Mouse (Mus musculus) spleen, adult 18-20 months (tissue): Measurements from ENCODE around the gene Golph3.
A peak's percentile ranks its signal among the peaks of the same experiment; 100 is the strongest.
"Not testable (repeated sequence)": the region's sequence is repeated elsewhere in the genome, so short reads cannot be mapped to it uniquely, and the experiment has no call there.

ENCODE experiments used
- DNase-seq, 2 experiments: peaks; one replicate each; pipeline ENCODE4 v3.0.0; 2022; ENCODE audit warnings: mixed read lengths in 2 of 2

Gene Golph3

GRCm38 (mm10) chr15:12360519-12361212 lies 39.4 kb downstream of the Golph3 start:
- no peak for DNase-seq

GRCm38 (mm10) chr15:12362001-12362700 lies 40.9 kb downstream of the Golph3 start:
- DNase-seq = no peak

GRCm38 (mm10) chr15:12362701-12363040 lies 41.4 kb downstream of the Golph3 start:
- DNase-seq = no peak

GRCm38 (mm10) chr15:12364096-12364495 lies 42.8 kb downstream of the Golph3 start:
- no peak for DNase-seq

GRCm38 (mm10) chr15:12365416-12366071 lies 44.3 kb downstream of the Golph3 start:
- no peak for DNase-seq

GRCm38 (mm10) chr15:12366072-12366469 lies 44.8 kb downstream of the Golph3 start:
- no peak for DNase-seq

- not testable (repeated sequence) for DNase-seq
Observed at GRCm38 (mm10) chr15:12366580-12367305, 45.5 kb downstream of the Golph3 start.

GRCm38 (mm10) chr15:12367306-12368080 lies 46.2 kb downstream of the Golph3 start:
- no peak for DNase-seq

- DNase-seq = no peak
Observed at GRCm38 (mm10) chr15:12368357-12368756, 47.1 kb downstream of the Golph3 start.

GRCm38 (mm10) chr15:12368850-12369249 lies 47.6 kb downstream of the Golph3 start:
- no peak for DNase-seq

GRCm38 (mm10) chr15:12370096-12370495 lies 48.8 kb downstream of the Golph3 start:
- no peak for DNase-seq

- DNase-seq = peak in 1 of 2 experiments; percentile 63
Observed at GRCm38 (mm10) chr15:12371183-12371582, 49.9 kb downstream of the Golph3 start.

- no peak for DNase-seq
Observed at GRCm38 (mm10) chr15:12373496-12373895, 52.2 kb downstream of the Golph3 start.

- no peak for DNase-seq
Observed at GRCm38 (mm10) chr15:12373918-12374317, 52.7 kb downstream of the Golph3 start.

GRCm38 (mm10) chr15:12374916-12375315 lies 53.7 kb downstream of the Golph3 start:
- DNase-seq = no peak

GRCm38 (mm10) chr15:12375641-12376311 lies 54.5 kb downstream of the Golph3 start:
- DNase-seq = peak; percentile 65 to 79

GRCm38 (mm10) chr15:12376491-12377069 lies 55.3 kb downstream of the Golph3 start:
- no peak for DNase-seq

- DNase-seq = no peak
Observed at GRCm38 (mm10) chr15:12377800-12378199, 56.5 kb downstream of the Golph3 start.

GRCm38 (mm10) chr15:12380057-12380456 lies 58.8 kb downstream of the Golph3 start:
- DNase-seq = no peak

GRCm38 (mm10) chr15:12380548-12380947 lies 59.3 kb downstream of the Golph3 start:
- DNase-seq = peak; percentile 37 to 68

- no peak for DNase-seq
Observed at GRCm38 (mm10) chr15:12384679-12385078, 63.4 kb downstream of the Golph3 start.
